8 mouse cellular contexts compared by ENCODE assay signal in genomic region chr5:52669426-52670191, GRCm38 (mm10). TPM values are rescaled to one million over a fixed set of nuclear protein-coding genes. Genes with fewer than 3 reads are reported as not detected.
DNase-seq lines count a peak whose midpoint lies in the region; ATAC-seq and TF ChIP-seq lines count a peak whose summit lies in the region.

Gene Sepsecs, minus strand, starts transcription at chr5:52669708.

- 4% methylated on average over 56 of the region's 56 CpGs for WGBS in bone marrow, adult 2 months
- 3% methylated on average over 56 of the region's 56 CpGs for WGBS in embryonic facial prominence, embryonic 15.5 days
- 6% methylated on average over 34 of the region's 56 CpGs for whole genome bisulfite sequencing in limb, embryonic 14.5 days
- 4% methylated on average over 56 of the region's 56 CpGs for WGBS in midbrain, postnatal 0 days

- TF ChIP-seq POLR2A in bone marrow, adult 2 months (IDR thresholded peaks at IDR 0.05; ENCODE audit: borderline replicate concordance, control insufficient read depth, low read depth, low read length) = peak; percentile 54; the same call in 1 of the 2 replicates
- 0 out of 2 replicates have a peak, but pooled peaks have one; percentile 14 for TF ChIP-seq POLR2A in limb, embryonic 14.5 days (IDR thresholded peaks at IDR 0.05; ENCODE audit: borderline replicate concordance, extremely low read depth, insufficient read depth, insufficient read length)

- H3K9ac ChIP-seq in embryonic facial prominence, embryonic 15.5 days = peak within 1 kb of the TSS; percentile 76
- H3K9ac ChIP-seq in limb, embryonic 14.5 days (ENCODE audit: low read depth, low read length, severe bottlenecking) = peak within 1 kb of the TSS; percentile 80
- peak within 1 kb of the TSS; percentile 75 for H3K9ac ChIP-seq in midbrain, postnatal 0 days (replicated peaks; ENCODE audit: low read length, poor library complexity, severe bottlenecking)

- H3K27me3 ChIP-seq in embryonic facial prominence, embryonic 15.5 days = no peaks in the 10 kb centered on the region
- H3K27me3 ChIP-seq in limb, embryonic 14.5 days (ENCODE audit: control insufficient read depth, insufficient read depth, low read length) = no peaks in the 10 kb centered on the region
- H3K27me3 ChIP-seq in midbrain, postnatal 0 days (ENCODE audit: insufficient read depth, low read length) = no peaks in the 10 kb centered on the region

- H3K9me3 ChIP-seq in embryonic facial prominence, embryonic 15.5 days (replicated peaks) = no peaks in the 10 kb centered on the region
- H3K9me3 ChIP-seq in limb, embryonic 14.5 days (ENCODE audit: control insufficient read depth, low read length) = no peaks in the 10 kb centered on the region
- H3K9me3 ChIP-seq in midbrain, postnatal 0 days (ENCODE audit: low read length) = no peaks in the 10 kb centered on the region

- peak; percentile 91 for DNase-seq in 416B (ENCODE audit: low read depth)
- DNase-seq in heart, adult 8-10 months (ENCODE audit: low spot score) = peak; percentile 92
- DNase-seq in kidney, adult 9 months = peak; percentile 94
- peak; percentile 92 for DNase-seq in limb, embryonic 14.5 days (ENCODE audit: low spot score)
- peak; percentile 95 for DNase-seq in midbrain, postnatal 0 days (ENCODE audit: low spot score)
- DNase-seq in spleen, postnatal 14 days (ENCODE audit: low spot score in 2 of 2) = peak; percentile 80 to 88

- peak; percentile 90 for ATAC-seq in embryonic facial prominence, embryonic 15.5 days (ENCODE audit: insufficient number of reproducible peaks, low FRiP score, low TSS enrichment, low read depth)
- peak; percentile 95 for ATAC-seq in limb, embryonic 14.5 days (ENCODE audit: low FRiP score, low read depth)
- ATAC-seq in midbrain, postnatal 0 days (ENCODE audit: low FRiP score) = peak; percentile 93

- peak within 1 kb of the TSS; percentile 84 for H3K4me3 ChIP-seq in bone marrow, adult 2 months (replicated peaks; ENCODE audit: control insufficient read depth, low read depth, low read length)
- peak within 1 kb of the TSS; percentile 91 for H3K4me3 ChIP-seq in embryonic facial prominence, embryonic 15.5 days (replicated peaks)
- peak within 1 kb of the TSS; percentile 79 for H3K4me3 ChIP-seq in limb, embryonic 14.5 days (replicated peaks; ENCODE audit: low read length)
- peak within 1 kb of the TSS; percentile 55 for H3K4me3 ChIP-seq in midbrain, postnatal 0 days (ENCODE audit: low read depth, low read length)

- peaks cover 4% of the 10 kb centered on the region for H3K36me3 ChIP-seq in embryonic facial prominence, embryonic 15.5 days
- no peaks in the 10 kb centered on the region; the same call in 1 of the 2 replicates for H3K36me3 ChIP-seq in limb, embryonic 14.5 days (ENCODE audit: control insufficient read depth, insufficient read depth, low read length)
- no peaks in the 10 kb centered on the region for H3K36me3 ChIP-seq in midbrain, postnatal 0 days (ENCODE audit: insufficient read depth, low read length)

- TF ChIP-seq CTCF in bone marrow, adult 2 months (IDR thresholded peaks at IDR 0.05; ENCODE audit: control insufficient read depth, insufficient read depth, low read length) = no peak
- TF ChIP-seq CTCF in midbrain, postnatal 0 days (IDR thresholded peaks at IDR 0.05) = peak; percentile 38; the same call in 1 of the 2 replicates

- peak within 1 kb of the TSS; percentile 90 for H3K27ac ChIP-seq in bone marrow, adult 2 months (ENCODE audit: control insufficient read depth, insufficient read depth, low read depth, low read length, poor library complexity)
- peak within 1 kb of the TSS; percentile 68 for H3K27ac ChIP-seq in embryonic facial prominence, embryonic 15.5 days (replicated peaks)
- no peak within 1 kb of the TSS for H3K27ac ChIP-seq in limb, embryonic 14.5 days (replicated peaks; ENCODE audit: low read depth, low read length)
- 0 out of 2 replicates have a peak within 1 kb of the TSS, but pooled peaks have one; percentile 3 for H3K27ac ChIP-seq in midbrain, postnatal 0 days (ENCODE audit: low read depth, low read length)

- peak within 1 kb of the TSS; percentile 59 for H3K4me2 ChIP-seq in embryonic facial prominence, embryonic 15.5 days (replicated peaks)
- H3K4me2 ChIP-seq in limb, embryonic 14.5 days (replicated peaks; ENCODE audit: low read depth, low read length, severe bottlenecking) = peak within 1 kb of the TSS; percentile 65
- peak within 1 kb of the TSS; percentile 69 for H3K4me2 ChIP-seq in midbrain, postnatal 0 days (ENCODE audit: low read depth, low read length, poor library complexity, severe bottlenecking)

- no peaks in the 10 kb centered on the region; the same call in 1 of the 2 replicates for H3K4me1 ChIP-seq in bone marrow, adult 2 months (ENCODE audit: control insufficient read depth, insufficient read depth, low read length)
- H3K4me1 ChIP-seq in embryonic facial prominence, embryonic 15.5 days = 0 out of 2 replicates have a peak, but pooled peaks cover 6% of the 10 kb centered on the region
- 0 out of 2 replicates have a peak, but pooled peaks cover 2% of the 10 kb centered on the region for H3K4me1 ChIP-seq in limb, embryonic 14.5 days (ENCODE audit: control insufficient read depth, insufficient read depth, low read length)
- no peaks in the 10 kb centered on the region for H3K4me1 ChIP-seq in midbrain, postnatal 0 days (ENCODE audit: insufficient read depth, low read length)

RNA-seq across cellular contexts. Expression of gene Sepsecs, which starts in this region (rescaled TPM):
- 5.1 and 8.8 TPM in 2 replicates for polyA plus RNA-seq in bone marrow, adult 2 months (2011; ENCODE audit: insufficient read depth, insufficient read length, low replicate concordance, missing spikeins)
- 8.7 and 8.9 TPM in 2 replicates for polyA plus RNA-seq in embryonic facial prominence, embryonic 15.5 days (2015; fragmentation: Nextera tagmentation; extraction: Ambion mirVana)
- total RNA-seq in heart, adult 8-10 months (2022) = 1 to 10 TPM; 4.7 to 9.0 (median 6.9) TPM
- polyA plus RNA-seq in limb, embryonic 14.5 days (2012; rRNA removed) = 9.5 and 9.7 TPM in 2 replicates
- 8.0 and 8.3 TPM in 2 replicates for polyA plus RNA-seq in limb, embryonic 14.5 days (2014; fragmentation: Nextera tagmentation; extraction: Ambion mirVana)
- 7.7 and 11.2 TPM in 2 replicates for total RNA-seq in midbrain, postnatal 0 days (2014; rRNA removed)
- polyA plus RNA-seq in midbrain, postnatal 0 days (2015; fragmentation: Nextera tagmentation; extraction: Ambion mirVana) = 4.7 and 4.8 TPM in 2 replicates
